Mouse (Mus musculus): ENCODE data around the gene Asb9. TPM values are rescaled to one million over a fixed set of nuclear protein-coding genes. Genes with fewer than 3 reads are reported as not detected.

Gene Asb9
- not detected for total RNA-seq (2021)
- long read RNA-seq, experiment 1, result 0 reads
- long read RNA-seq, experiment 2, result 0 reads

- no peak for DNase-seq (ENCODE audit: low spot score)
Observed at GRCm38 (mm10) chrX:164505709-164506498, at the start of gene Asb9. TSS of gene Asb9 (plus strand) at chrX:164506327.

- no peak for DNase-seq (ENCODE audit: low spot score)
Observed at GRCm38 (mm10) chrX:164459205-164459878, 46.8 kb upstream of the Asb9 start.

GRCm38 (mm10) chrX:164502258-164502657 is 3.9 kb upstream of the Asb9 start:
- DNase-seq (ENCODE audit: low spot score), result no peak

- no peak for DNase-seq (ENCODE audit: low spot score)
Observed at GRCm38 (mm10) chrX:164507068-164507467, 941 bp downstream of the Asb9 start.

- DNase-seq (ENCODE audit: low spot score), result no peak
Observed at GRCm38 (mm10) chrX:164508728-164509127, 2.6 kb downstream of the Asb9 start.

GRCm38 (mm10) chrX:164522138-164522537 is 16.0 kb downstream of the Asb9 start:
- no peak for DNase-seq (ENCODE audit: low spot score)

GRCm38 (mm10) chrX:164526566-164526965 is 20.4 kb downstream of the Asb9 start:
- no peak for DNase-seq (ENCODE audit: low spot score)

- DNase-seq (ENCODE audit: low spot score), result peak; percentile 24
Observed at GRCm38 (mm10) chrX:164541436-164542317, 35.5 kb downstream of the Asb9 start.

- DNase-seq (ENCODE audit: low spot score), result no peak
Observed at GRCm38 (mm10) chrX:164570195-164570594, 64.1 kb downstream of the Asb9 start.

- no peak for DNase-seq (ENCODE audit: low spot score)
Observed at GRCm38 (mm10) chrX:164576967-164577366, 70.8 kb downstream of the Asb9 start.

Other genes with a start within 250 kb of the Asb9 start
- under 1 TPM; 0.27 to 0.33 TPM for gene Bmx, start 248.1 kb upstream of the Asb9 start, total RNA-seq (2021)
- 1 to 10 TPM; 2.9 to 6.0 TPM for gene Pir, start 237.0 kb upstream of the Asb9 start, total RNA-seq (2021)
- 1 to 10 TPM; 1.9 to 3.0 TPM for gene Vegfd, start 132.9 kb upstream of the Asb9 start, total RNA-seq (2021)
- gene Piga, start 86.5 kb upstream of the Asb9 start, total RNA-seq (2021), result 1 to 10 TPM; 1.6 to 2.4 TPM
- 100 to 1,000 TPM; 152 to 195 TPM for gene Asb11, start 69.3 kb upstream of the Asb9 start, total RNA-seq (2021)

Data from gastrocnemius, adult 18-20 months (tissue).